Mouse (Mus musculus): ENCODE measurements around the gene Parvg. TPM values are rescaled to one million over a fixed set of nuclear protein-coding genes. Genes with fewer than 3 reads are reported as not detected.
"Not testable (repeated sequence)": the region's sequence is repeated elsewhere in the genome, so short reads cannot be mapped to it uniquely, and the experiment has no call there.

Parvg gene
- polyA plus RNA-seq, 1 experiment from 2014 or later, result 14.8 TPM

- no peak for ATAC-seq (ENCODE audit: low read depth)
- no peaks in the 10 kb centered on the region for H3K4me1 ChIP-seq (ENCODE audit: control insufficient read depth, low read depth, low read length)
- no peak overlapping the region for H3K4me3 ChIP-seq (ENCODE audit: low read depth, low read length)
- no peaks in the 10 kb centered on the region for H3K27me3 ChIP-seq (ENCODE audit: control insufficient read depth, insufficient read depth, low read depth, low read length)
- no peak overlapping the region for H3K9ac ChIP-seq (ENCODE audit: low read depth, low read length)
- H3K4me2 ChIP-seq (ENCODE audit: low read depth, low read length), result no peak overlapping the region
- no peaks in the 10 kb centered on the region for H3K36me3 ChIP-seq (ENCODE audit: control insufficient read depth, insufficient read depth)
- WGBS (ENCODE audit: insufficient replicate concordance), result 73% methylated on average over 7 of the region's 7 CpGs
- H3K9me3 ChIP-seq (replicated peaks; ENCODE audit: control insufficient read depth, low read length), result no peaks in the 10 kb centered on the region
- H3K27ac ChIP-seq (ENCODE audit: low read length), result no peak overlapping the region
Observed at GRCm38 (mm10) chr15:84285453-84285852, 38.4 kb upstream of the Parvg start.

DNA sequence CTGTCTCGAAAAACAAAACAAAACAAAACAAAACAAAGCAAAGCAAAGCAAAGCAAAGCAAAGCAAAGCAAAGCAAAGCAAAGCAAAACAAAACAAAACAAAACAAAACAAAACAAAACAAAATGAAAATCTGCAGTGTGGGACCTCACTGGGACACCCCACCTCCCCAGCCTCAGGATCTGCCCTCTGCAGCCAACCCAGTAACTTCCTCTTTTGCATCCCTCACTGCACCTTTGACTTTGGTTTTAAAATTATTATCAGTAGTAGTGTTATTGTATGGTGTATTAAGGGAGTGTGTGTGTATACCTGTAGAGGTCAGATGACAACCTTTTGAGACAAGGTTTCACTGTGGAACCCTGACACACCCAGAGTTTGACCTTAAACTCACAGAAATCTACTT lies 34.9 kb upstream of the Parvg start:
- not testable (repeated sequence) for H3K4me3 ChIP-seq (ENCODE audit: low read depth, low read length); H3K9me3 ChIP-seq (replicated peaks; ENCODE audit: control insufficient read depth, low read length); H3K27me3 ChIP-seq (ENCODE audit: control insufficient read depth, insufficient read depth, low read depth, low read length); ATAC-seq (ENCODE audit: low read depth); H3K4me2 ChIP-seq (ENCODE audit: low read depth, low read length); H3K36me3 ChIP-seq (ENCODE audit: control insufficient read depth, insufficient read depth); H3K27ac ChIP-seq (ENCODE audit: low read length); H3K9ac ChIP-seq (ENCODE audit: low read depth, low read length); H3K4me1 ChIP-seq (ENCODE audit: control insufficient read depth, low read depth, low read length)
- WGBS (ENCODE audit: insufficient replicate concordance), result 48% methylated on average over 1 of the region's 1 CpGs

DNA sequence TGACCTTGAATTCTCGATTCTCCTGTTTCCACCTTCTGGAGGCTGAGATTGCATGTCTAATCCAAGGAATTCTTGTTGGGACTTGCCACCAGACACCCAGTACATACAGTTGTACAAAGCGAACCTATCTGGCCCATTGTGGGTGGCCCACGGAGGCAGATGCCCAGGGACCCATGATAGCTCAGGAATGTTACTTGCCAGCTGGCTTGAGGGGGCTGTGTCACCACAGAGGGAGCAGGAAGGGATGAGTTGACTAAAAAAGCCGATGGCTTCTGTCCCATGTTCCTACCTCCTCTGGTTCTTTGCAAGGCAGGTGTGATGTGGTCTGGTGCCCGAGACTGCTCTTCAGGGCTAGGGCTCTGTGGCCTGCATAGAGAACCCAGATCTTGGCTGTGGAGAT lies 32.7 kb upstream of the Parvg start:
- H3K4me1 ChIP-seq (ENCODE audit: control insufficient read depth, low read depth, low read length), result no peaks in the 10 kb centered on the region

DNA sequence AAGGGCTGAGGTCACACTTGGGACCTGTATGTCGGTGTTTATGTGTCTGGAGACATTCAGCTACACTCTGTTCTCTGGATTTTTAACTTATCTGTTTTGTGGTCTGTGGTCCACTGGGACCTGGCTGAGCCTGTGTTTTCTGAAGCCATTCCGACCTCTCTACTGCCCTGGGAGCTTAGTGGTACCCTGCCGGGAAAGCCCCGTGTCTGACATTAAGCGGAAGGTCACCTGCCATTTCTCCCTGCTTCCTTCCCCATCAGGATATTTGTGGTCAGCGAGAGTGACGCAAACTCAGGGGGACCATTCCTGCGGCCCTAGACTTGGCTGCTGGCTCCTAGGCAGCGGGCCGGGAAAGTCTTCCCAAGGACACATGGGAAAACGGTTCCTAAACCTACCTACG lies 30.2 kb upstream of the Parvg start:
- H3K9me3 ChIP-seq (replicated peaks; ENCODE audit: control insufficient read depth, low read length), result no peaks in the 10 kb centered on the region
- no peaks in the 10 kb centered on the region for H3K36me3 ChIP-seq (ENCODE audit: control insufficient read depth, insufficient read depth)
- H3K4me3 ChIP-seq (ENCODE audit: low read depth, low read length), result no peak overlapping the region
- no peak for ATAC-seq (ENCODE audit: low read depth)
- H3K4me1 ChIP-seq (ENCODE audit: control insufficient read depth, low read depth, low read length), result no peaks in the 10 kb centered on the region
- H3K27me3 ChIP-seq (ENCODE audit: control insufficient read depth, insufficient read depth, low read depth, low read length), result no peaks in the 10 kb centered on the region
- no peak overlapping the region for H3K4me2 ChIP-seq (ENCODE audit: low read depth, low read length)
- no peak overlapping the region for H3K27ac ChIP-seq (ENCODE audit: low read length)
- WGBS (ENCODE audit: insufficient replicate concordance), result 41% methylated on average over 12 of the region's 12 CpGs
- no peak overlapping the region for H3K9ac ChIP-seq (ENCODE audit: low read depth, low read length)

More for the DNA sequence above, 32.7 kb upstream of the Parvg start:
- WGBS (ENCODE audit: insufficient replicate concordance), result 71% methylated on average over 5 of the region's 5 CpGs
- Histone ChIP-seq H3K9ac (ENCODE audit: low read depth, low read length) (no peak overlapping the region), H3K27ac (ENCODE audit: low read length) (no peak overlapping the region), H3K9me3 (replicated peaks; ENCODE audit: control insufficient read depth, low read length) (no peaks in the 10 kb centered on the region), H3K36me3 (ENCODE audit: control insufficient read depth, insufficient read depth) (no peaks in the 10 kb centered on the region), H3K27me3 (ENCODE audit: control insufficient read depth, insufficient read depth, low read depth, low read length) (no peaks in the 10 kb centered on the region), H3K4me2 (ENCODE audit: low read depth, low read length) (no peak overlapping the region), H3K4me3 (ENCODE audit: low read depth, low read length) (no peak overlapping the region)
- no peak for ATAC-seq (ENCODE audit: low read depth)

- Histone ChIP-seq H3K4me3 (ENCODE audit: low read depth, low read length) (no peak overlapping the region), H3K27ac (ENCODE audit: low read length) (no peak overlapping the region), H3K36me3 (ENCODE audit: control insufficient read depth, insufficient read depth) (no peaks in the 10 kb centered on the region), H3K27me3 (ENCODE audit: control insufficient read depth, insufficient read depth, low read depth, low read length) (no peaks in the 10 kb centered on the region), H3K9me3 (replicated peaks; ENCODE audit: control insufficient read depth, low read length) (no peaks in the 10 kb centered on the region), H3K9ac (ENCODE audit: low read depth, low read length) (no peak overlapping the region), H3K4me2 (ENCODE audit: low read depth, low read length) (no peak overlapping the region), H3K4me1 (ENCODE audit: control insufficient read depth, low read depth, low read length) (no peaks in the 10 kb centered on the region)
- 80% methylated on average over 9 of the region's 9 CpGs for WGBS (ENCODE audit: insufficient replicate concordance)
- ATAC-seq (ENCODE audit: low read depth), result no peak
Observed at GRCm38 (mm10) chr15:84294391-84294790, 29.4 kb upstream of the Parvg start.

DNA sequence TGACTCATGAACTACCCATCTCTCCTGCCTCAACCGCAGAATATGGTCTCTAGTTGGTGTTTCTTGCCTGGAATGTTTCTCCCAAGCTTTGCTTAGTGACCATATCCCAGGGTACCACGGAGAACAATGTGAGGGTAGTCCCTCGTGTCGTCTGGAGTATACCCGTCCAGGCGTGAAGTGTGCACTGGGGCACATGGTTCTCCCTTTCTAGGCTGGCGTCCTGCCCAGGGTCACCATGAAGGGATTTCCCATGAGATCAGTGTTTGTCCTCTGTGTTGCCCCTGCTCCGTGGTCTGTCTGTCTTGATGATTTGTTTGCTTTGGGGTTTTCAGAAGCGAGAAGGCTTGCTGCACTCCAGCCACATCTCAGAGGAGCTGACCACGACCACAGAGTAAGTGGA lies 28.6 kb upstream of the Parvg start:
- no peak overlapping the region for H3K27ac ChIP-seq (ENCODE audit: low read length)
- H3K36me3 ChIP-seq (ENCODE audit: control insufficient read depth, insufficient read depth), result no peaks in the 10 kb centered on the region
- 73% methylated on average over 10 of the region's 10 CpGs for WGBS (ENCODE audit: insufficient replicate concordance)
- H3K4me1 ChIP-seq (ENCODE audit: control insufficient read depth, low read depth, low read length), result no peaks in the 10 kb centered on the region
- no peaks in the 10 kb centered on the region for H3K9me3 ChIP-seq (replicated peaks; ENCODE audit: control insufficient read depth, low read length)
- H3K4me3 ChIP-seq (ENCODE audit: low read depth, low read length), result no peak overlapping the region
- no peak for ATAC-seq (ENCODE audit: low read depth)
- no peaks in the 10 kb centered on the region for H3K27me3 ChIP-seq (ENCODE audit: control insufficient read depth, insufficient read depth, low read depth, low read length)
- H3K4me2 ChIP-seq (ENCODE audit: low read depth, low read length), result no peak overlapping the region
- no peak overlapping the region for H3K9ac ChIP-seq (ENCODE audit: low read depth, low read length)

- Histone ChIP-seq H3K4me1 (ENCODE audit: control insufficient read depth, low read depth, low read length) (no peaks in the 10 kb centered on the region; the same call in 1 of the 2 replicates), H3K36me3 (ENCODE audit: control insufficient read depth, insufficient read depth) (no peaks in the 10 kb centered on the region), H3K4me2 (ENCODE audit: low read depth, low read length) (no peak overlapping the region), H3K9me3 (replicated peaks; ENCODE audit: control insufficient read depth, low read length) (no peaks in the 10 kb centered on the region), H3K27me3 (ENCODE audit: control insufficient read depth, insufficient read depth, low read depth, low read length) (no peaks in the 10 kb centered on the region), H3K9ac (ENCODE audit: low read depth, low read length) (no peak overlapping the region), H3K4me3 (ENCODE audit: low read depth, low read length) (no peak overlapping the region), H3K27ac (ENCODE audit: low read length) (no peak overlapping the region)
- no peak for ATAC-seq (ENCODE audit: low read depth)
- 38% methylated on average over 8 of the region's 8 CpGs for WGBS (ENCODE audit: insufficient replicate concordance)
Observed at GRCm38 (mm10) chr15:84297454-84297853, 26.4 kb upstream of the Parvg start.

GRCm38 (mm10) chr15:84298804-84299370 lies 24.9 kb upstream of the Parvg start:
- H3K9ac ChIP-seq (ENCODE audit: low read depth, low read length), result no peak overlapping the region
- ATAC-seq (ENCODE audit: low read depth), result no peak
- H3K9me3 ChIP-seq (replicated peaks; ENCODE audit: control insufficient read depth, low read length), result no peaks in the 10 kb centered on the region
- H3K27me3 ChIP-seq (ENCODE audit: control insufficient read depth, insufficient read depth, low read depth, low read length), result no peaks in the 10 kb centered on the region
- H3K4me1 ChIP-seq (ENCODE audit: control insufficient read depth, low read depth, low read length), result peaks cover 2% of the 10 kb centered on the region; the same call in 1 of the 2 replicates
- H3K4me3 ChIP-seq (ENCODE audit: low read depth, low read length), result no peak overlapping the region
- no peak overlapping the region for H3K4me2 ChIP-seq (ENCODE audit: low read depth, low read length)
- no peaks in the 10 kb centered on the region for H3K36me3 ChIP-seq (ENCODE audit: control insufficient read depth, insufficient read depth)
- no peak overlapping the region for H3K27ac ChIP-seq (ENCODE audit: low read length)
- 61% methylated on average over 13 of the region's 13 CpGs for WGBS (ENCODE audit: insufficient replicate concordance)

DNA sequence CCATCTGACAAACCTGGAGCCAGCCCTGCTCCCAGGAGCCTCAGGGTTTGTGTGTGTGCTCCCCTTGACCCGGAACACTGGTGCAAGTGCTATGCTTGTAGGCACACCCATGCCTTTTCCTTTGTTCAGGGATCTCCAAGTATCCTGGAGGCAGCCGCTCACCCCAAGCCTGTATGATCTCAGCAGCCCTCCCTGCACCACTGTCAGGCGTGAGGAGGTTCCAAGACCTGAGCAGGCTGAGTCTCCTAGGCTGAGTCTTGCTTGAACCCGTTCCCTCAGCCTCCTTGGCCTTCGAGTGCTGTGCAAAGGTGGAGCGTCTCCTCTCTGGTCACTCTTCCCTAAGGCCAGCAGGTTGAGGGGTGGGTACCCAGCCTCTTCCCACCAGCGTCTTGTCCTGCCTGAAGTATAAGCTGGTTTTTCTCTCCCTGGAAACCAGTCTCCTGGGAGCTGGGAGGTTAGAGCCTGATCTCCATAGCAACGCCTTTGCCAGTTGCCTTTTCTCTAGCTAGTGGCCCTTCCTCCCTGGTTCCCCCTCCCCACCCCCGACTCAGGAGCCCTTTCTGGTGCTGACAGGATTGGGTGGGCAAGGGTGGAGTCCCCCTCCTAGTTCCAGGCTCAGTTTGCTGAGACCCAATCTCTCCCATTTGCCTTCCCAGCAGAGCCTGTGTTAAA lies 24.0 kb upstream of the Parvg start:
- Histone ChIP-seq H3K9me3 (replicated peaks; ENCODE audit: control insufficient read depth, low read length) (no peaks in the 10 kb centered on the region), H3K36me3 (ENCODE audit: control insufficient read depth, insufficient read depth) (no peaks in the 10 kb centered on the region), H3K4me3 (ENCODE audit: low read depth, low read length) (no peak overlapping the region), H3K27me3 (ENCODE audit: control insufficient read depth, insufficient read depth, low read depth, low read length) (no peaks in the 10 kb centered on the region), H3K4me2 (ENCODE audit: low read depth, low read length) (no peak overlapping the region), H3K9ac (ENCODE audit: low read depth, low read length) (no peak overlapping the region), H3K4me1 (ENCODE audit: control insufficient read depth, low read depth, low read length) (peaks cover 2% of the 10 kb centered on the region; the same call in 1 of the 2 replicates), H3K27ac (ENCODE audit: low read length) (no peak overlapping the region)
- no peak for ATAC-seq (ENCODE audit: low read depth)
- 72% methylated on average over 9 of the region's 9 CpGs for WGBS (ENCODE audit: insufficient replicate concordance)
